Mouse (Mus musculus): ENCODE data around the gene Cited2. TPM values are rescaled to one million over a fixed set of nuclear protein-coding genes. Genes with fewer than 3 reads are reported as not detected.

The Cited2 gene
- polyA plus RNA-seq, 1 experiment from 2014 or later = 35.6 TPM

GRCm38 (mm10) chr10:17725037-17725584 lies 2.1 kb downstream of the Cited2 start:
- WGBS = 20% methylated on average over 8 of the region's 8 CpGs
- H3K27me3 ChIP-seq (replicated peaks) = no peaks in the 10 kb centered on the region
- ATAC-seq (ENCODE audit: insufficient read depth, low FRiP score, low read depth) = no peak
- H3K4me3 ChIP-seq (replicated peaks) = peak overlapping the region; percentile 74
- H3K36me3 ChIP-seq = no peaks in the 10 kb centered on the region
- H3K27ac ChIP-seq = no peak overlapping the region
- H3K9me3 ChIP-seq = no peaks in the 10 kb centered on the region
- H3K9ac ChIP-seq = no peak overlapping the region
- H3K4me1 ChIP-seq = peaks cover 8% of the 10 kb centered on the region
- peak overlapping the region; percentile 72 for H3K4me2 ChIP-seq

- peak overlapping the region; percentile 40 for H3K4me2 ChIP-seq
- no peak overlapping the region; the same call in 1 of the 2 replicates for H3K4me3 ChIP-seq (replicated peaks)
- 69% methylated on average over 7 of the region's 7 CpGs for WGBS
- H3K36me3 ChIP-seq = no peaks in the 10 kb centered on the region
- no peak for ATAC-seq (ENCODE audit: insufficient read depth, low FRiP score, low read depth)
- H3K4me1 ChIP-seq = peaks cover 8% of the 10 kb centered on the region
- no peak overlapping the region for H3K9ac ChIP-seq
- no peaks in the 10 kb centered on the region for H3K9me3 ChIP-seq
- no peak overlapping the region for H3K27ac ChIP-seq
- H3K27me3 ChIP-seq (replicated peaks) = no peaks in the 10 kb centered on the region
Measured at GRCm38 (mm10) chr10:17725644-17726372, 2.8 kb downstream of the Cited2 start.

GRCm38 (mm10) chr10:17726373-17726720 lies 3.3 kb downstream of the Cited2 start:
- H3K9me3 ChIP-seq = no peaks in the 10 kb centered on the region
- WGBS = 82% methylated on average over 2 of the region's 2 CpGs
- ATAC-seq (ENCODE audit: insufficient read depth, low FRiP score, low read depth) = no peak
- H3K4me3 ChIP-seq (replicated peaks) = no peak overlapping the region
- H3K4me1 ChIP-seq = peaks cover 8% of the 10 kb centered on the region
- H3K27me3 ChIP-seq (replicated peaks) = no peaks in the 10 kb centered on the region
- H3K36me3 ChIP-seq = no peaks in the 10 kb centered on the region
- no peak overlapping the region for H3K9ac ChIP-seq
- peak overlapping the region; percentile 40 for H3K4me2 ChIP-seq
- H3K27ac ChIP-seq = no peak overlapping the region

DNA sequence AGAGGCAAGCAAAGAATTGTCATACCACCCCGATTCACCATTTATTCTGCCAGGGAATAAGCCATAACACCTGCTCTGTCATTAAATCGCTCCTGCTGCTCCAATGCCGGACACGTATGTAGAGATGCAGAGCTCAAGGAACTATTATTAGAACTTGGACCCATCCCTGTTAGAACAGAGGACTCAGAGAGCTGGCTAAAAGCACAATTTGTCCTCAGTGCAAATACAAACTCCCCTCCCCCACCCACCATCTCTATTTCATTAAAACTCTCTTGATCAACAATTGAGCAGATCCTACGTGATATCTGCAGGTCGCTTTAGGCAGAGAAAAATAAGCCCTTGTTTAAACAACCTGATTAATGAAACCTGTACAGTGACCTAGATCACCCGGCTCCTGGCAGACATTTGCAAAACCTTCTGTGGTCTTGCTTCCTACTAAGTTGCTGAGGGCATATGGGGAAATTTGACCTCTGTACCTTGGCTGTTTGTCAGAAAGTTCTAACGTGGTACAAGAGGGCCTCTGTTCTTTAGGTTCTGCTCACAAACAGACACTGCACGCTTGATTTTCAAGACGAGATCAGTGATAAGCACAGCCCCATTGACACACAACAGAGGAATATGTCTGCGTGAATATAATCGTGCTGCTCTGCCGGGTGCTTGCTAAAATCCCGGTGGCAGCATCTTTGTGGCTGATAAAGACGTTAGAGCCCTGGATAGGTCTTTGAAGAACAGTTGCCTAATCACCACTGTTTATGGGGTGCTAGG lies 4.3 kb downstream of the Cited2 start:
- Histone ChIP-seq H3K9ac (no peak overlapping the region), H3K4me3 (replicated peaks) (no peak overlapping the region), H3K27me3 (replicated peaks) (no peaks in the 10 kb centered on the region), H3K9me3 (no peaks in the 10 kb centered on the region), H3K4me2 (peak overlapping the region; percentile 31; the same call in 1 of the 2 replicates), H3K4me1 (peaks cover 8% of the 10 kb centered on the region), H3K27ac (peak overlapping the region; percentile 65), H3K36me3 (no peaks in the 10 kb centered on the region)
- WGBS = 15% methylated on average over 15 of the region's 15 CpGs
- no peak for ATAC-seq (ENCODE audit: insufficient read depth, low FRiP score, low read depth)

DNA sequence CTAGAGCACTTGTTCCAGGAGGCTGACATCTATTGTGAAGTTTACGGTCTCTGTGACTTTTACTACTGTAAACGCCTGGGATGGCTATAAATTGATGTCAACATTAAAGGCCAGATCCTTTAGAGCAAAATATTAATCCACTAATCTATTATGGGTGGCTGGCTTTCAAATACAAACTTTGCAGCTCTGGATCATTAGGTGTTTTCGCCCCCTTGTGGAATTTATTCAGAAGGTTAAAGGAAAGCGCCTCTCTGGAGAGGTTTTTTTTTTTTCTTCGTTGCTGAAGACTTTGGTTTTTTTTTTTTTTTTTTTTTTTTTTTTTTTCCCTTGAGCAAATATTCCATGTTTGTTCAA lies 4.9 kb downstream of the Cited2 start:
- WGBS = 2% methylated on average over 5 of the region's 5 CpGs
- Histone ChIP-seq H3K4me3 (replicated peaks) (no peak overlapping the region), H3K27me3 (replicated peaks) (no peaks in the 10 kb centered on the region), H3K9ac (no peak overlapping the region), H3K36me3 (no peaks in the 10 kb centered on the region), H3K9me3 (no peaks in the 10 kb centered on the region), H3K4me2 (0 out of 2 replicates have a peak overlapping the region, but pooled peaks have one; percentile 31), H3K4me1 (peaks cover 8% of the 10 kb centered on the region), H3K27ac (peak overlapping the region; percentile 65)
- ATAC-seq (ENCODE audit: insufficient read depth, low FRiP score, low read depth) = no peak

DNA sequence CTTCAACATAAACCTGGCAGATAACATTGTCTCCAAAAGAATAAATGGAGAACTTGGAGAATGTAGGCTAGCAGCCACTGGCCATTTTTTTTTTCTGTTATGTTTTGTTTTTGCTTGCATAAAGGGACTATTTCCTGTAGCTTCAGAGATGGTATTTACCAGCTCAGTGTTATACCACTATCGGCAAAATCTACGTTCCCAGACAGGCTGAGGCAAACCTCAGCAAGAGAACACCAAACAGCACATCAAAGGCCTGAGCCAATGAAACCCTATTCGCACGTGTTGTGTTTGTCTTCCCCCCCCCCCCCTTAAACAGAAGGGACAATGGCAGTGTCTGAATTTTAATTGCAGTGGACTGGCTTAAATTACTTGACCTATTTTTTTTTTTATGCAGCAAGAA lies 5.7 kb downstream of the Cited2 start:
- Histone ChIP-seq H3K4me1 (peaks cover 8% of the 10 kb centered on the region), H3K36me3 (no peaks in the 10 kb centered on the region), H3K9me3 (no peaks in the 10 kb centered on the region), H3K4me2 (no peak overlapping the region), H3K4me3 (replicated peaks) (no peak overlapping the region), H3K27me3 (replicated peaks) (no peaks in the 10 kb centered on the region), H3K27ac (no peak overlapping the region), H3K9ac (no peak overlapping the region)
- WGBS = 24% methylated on average over 4 of the region's 4 CpGs
- ATAC-seq (ENCODE audit: insufficient read depth, low FRiP score, low read depth) = no peak

DNA sequence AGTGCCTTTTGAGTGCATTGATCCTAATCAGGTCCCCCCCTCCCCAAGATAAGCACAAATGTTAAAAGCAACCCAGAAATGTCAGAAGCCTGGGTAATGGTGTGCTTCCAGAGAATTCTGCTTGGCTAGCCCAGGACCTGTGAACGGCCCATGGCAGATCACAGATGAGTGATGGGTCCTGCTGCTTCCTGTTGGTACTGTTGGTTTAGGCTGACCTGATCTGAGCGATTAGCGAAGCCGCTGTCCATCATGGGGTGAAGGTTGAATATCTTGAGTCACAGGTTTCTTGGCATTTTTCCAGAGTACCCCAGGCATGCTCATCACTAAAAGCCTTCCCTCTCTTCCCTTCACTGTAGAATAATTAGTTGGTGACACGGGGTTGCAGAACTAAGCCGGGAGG lies 6.5 kb downstream of the Cited2 start:
- H3K9me3 ChIP-seq = no peaks in the 10 kb centered on the region
- 40% methylated on average over 6 of the region's 6 CpGs for WGBS
- no peak overlapping the region for H3K4me2 ChIP-seq
- no peak overlapping the region for H3K27ac ChIP-seq
- ATAC-seq (ENCODE audit: insufficient read depth, low FRiP score, low read depth) = no peak
- no peak overlapping the region for H3K4me3 ChIP-seq (replicated peaks)
- no peaks in the 10 kb centered on the region for H3K27me3 ChIP-seq (replicated peaks)
- H3K4me1 ChIP-seq = peaks cover 8% of the 10 kb centered on the region
- no peaks in the 10 kb centered on the region for H3K36me3 ChIP-seq
- no peak overlapping the region for H3K9ac ChIP-seq

DNA sequence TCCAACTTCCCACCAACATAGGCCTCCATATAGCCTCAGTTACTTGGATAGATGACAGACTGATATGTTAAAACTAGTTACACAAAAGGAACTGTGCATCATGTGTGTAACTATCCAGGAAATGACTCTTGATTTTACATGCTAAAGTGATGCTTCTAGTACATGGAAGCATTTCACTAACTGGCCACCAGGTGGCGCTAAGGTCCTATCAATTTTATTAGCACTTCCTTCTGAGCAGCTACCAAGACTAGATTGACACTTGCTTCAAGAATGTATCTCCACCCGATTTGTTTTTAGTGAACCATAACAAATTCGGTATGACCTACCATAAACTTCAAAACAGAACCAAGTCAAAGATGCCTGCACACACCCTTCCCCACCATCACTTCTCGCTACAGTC lies 10.0 kb downstream of the Cited2 start:
- Histone ChIP-seq H3K9ac (no peak overlapping the region), H3K27ac (no peak overlapping the region), H3K36me3 (no peaks in the 10 kb centered on the region), H3K9me3 (no peaks in the 10 kb centered on the region), H3K27me3 (replicated peaks) (no peaks in the 10 kb centered on the region), H3K4me3 (replicated peaks) (no peak overlapping the region), H3K4me2 (no peak overlapping the region), H3K4me1 (no peaks in the 10 kb centered on the region; the same call in 1 of the 2 replicates)
- WGBS = 20% methylated on average over 4 of the region's 4 CpGs
- no peak for ATAC-seq (ENCODE audit: insufficient read depth, low FRiP score, low read depth)

GRCm38 (mm10) chr10:17742581-17742980 lies 19.6 kb downstream of the Cited2 start:
- no peak for ATAC-seq (ENCODE audit: insufficient read depth, low FRiP score, low read depth)
- H3K27me3 ChIP-seq (replicated peaks) = no peaks in the 10 kb centered on the region
- no peaks in the 10 kb centered on the region for H3K36me3 ChIP-seq
- no peaks in the 10 kb centered on the region for H3K9me3 ChIP-seq
- no peak overlapping the region for H3K4me2 ChIP-seq
- H3K27ac ChIP-seq = no peak overlapping the region
- H3K9ac ChIP-seq = no peak overlapping the region
- WGBS = 85% methylated on average over 2 of the region's 2 CpGs
- no peak overlapping the region for H3K4me3 ChIP-seq (replicated peaks)
- H3K4me1 ChIP-seq = no peaks in the 10 kb centered on the region

DNA sequence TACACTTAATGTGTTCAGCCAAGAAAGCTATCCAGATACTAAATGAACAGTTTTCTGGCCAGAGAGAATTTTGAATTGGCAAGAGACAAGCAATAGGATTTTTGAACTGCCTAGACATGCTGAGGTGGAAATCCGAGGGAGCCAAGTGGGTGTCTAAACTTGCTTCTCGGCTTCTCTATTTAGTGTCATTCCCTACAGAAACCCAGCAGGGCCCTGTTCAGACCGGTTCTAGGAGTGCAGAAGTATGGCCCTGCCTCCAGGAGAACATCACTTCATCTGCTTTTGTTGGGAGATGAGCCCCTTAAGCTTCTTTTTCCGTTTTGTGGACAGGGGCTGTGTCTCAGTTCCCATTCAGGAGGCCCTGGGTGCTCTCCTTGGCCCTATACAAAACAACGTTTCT lies 29.5 kb downstream of the Cited2 start:
- ATAC-seq (ENCODE audit: insufficient read depth, low FRiP score, low read depth) = no peak
- Histone ChIP-seq H3K27me3 (replicated peaks) (no peaks in the 10 kb centered on the region), H3K4me2 (no peak overlapping the region), H3K36me3 (no peaks in the 10 kb centered on the region), H3K9ac (no peak overlapping the region), H3K4me1 (no peaks in the 10 kb centered on the region), H3K27ac (no peak overlapping the region), H3K9me3 (no peaks in the 10 kb centered on the region), H3K4me3 (replicated peaks) (no peak overlapping the region)
- WGBS = 79% methylated on average over 5 of the region's 5 CpGs

DNA sequence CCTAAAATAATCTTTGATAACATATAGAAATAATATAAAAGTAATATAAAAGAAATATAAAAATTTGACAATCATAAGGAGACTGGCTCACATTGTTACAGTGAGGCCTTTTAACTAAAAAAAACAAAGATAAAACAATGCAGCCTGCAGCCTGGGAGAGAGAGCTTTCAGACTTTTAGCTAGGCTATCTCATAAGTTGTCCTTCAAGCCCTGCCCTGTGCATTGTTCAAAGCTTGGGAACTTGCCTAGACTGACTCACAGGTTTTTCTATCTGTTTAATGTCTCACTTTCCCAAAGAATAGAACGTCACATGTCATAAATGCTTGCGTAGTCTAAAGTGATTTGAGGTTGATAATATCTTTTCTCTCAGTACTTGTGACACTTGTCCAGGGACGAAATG lies 36.8 kb downstream of the Cited2 start:
- WGBS = 78% methylated on average over 3 of the region's 3 CpGs
- H3K27ac ChIP-seq = no peak overlapping the region
- no peak overlapping the region for H3K9ac ChIP-seq
- no peak overlapping the region for H3K4me2 ChIP-seq
- H3K4me1 ChIP-seq = no peaks in the 10 kb centered on the region
- no peak for ATAC-seq (ENCODE audit: insufficient read depth, low FRiP score, low read depth)
- H3K9me3 ChIP-seq = no peaks in the 10 kb centered on the region
- H3K27me3 ChIP-seq (replicated peaks) = no peaks in the 10 kb centered on the region
- H3K4me3 ChIP-seq (replicated peaks) = no peak overlapping the region
- no peaks in the 10 kb centered on the region for H3K36me3 ChIP-seq
